Mouse (Mus musculus) cerebellum, adult (tissue): Measurements from ENCODE around the gene Vps11.
"Not testable (repeated sequence)": the region's sequence is repeated elsewhere in the genome, so short reads cannot be mapped to it uniquely, and the experiment has no call there.

Experiments used
- ATAC-seq: cut with Nextera tagmentation; 2 replicates; pipeline ENCODE4 v1.9.2; 2017; ENCODE audit warnings: mild to moderate bottlenecking, moderate library complexity, mixed read lengths; ENCODE audit not compliant: insufficient number of reproducible peaks, low FRiP score, low TSS enrichment

Gene Vps11

GRCm38 (mm10) chr9:44361190-44361917, at the start of gene Vps11:
Gene Vps11, minus strand, starts transcription at chr9:44361670.
- peak; percentile 70; the same call in 1 of the 2 replicates for ATAC-seq

GRCm38 (mm10) chr9:44410647-44411336, 49.3 kb upstream of the Vps11 start:
- no peak for ATAC-seq

GRCm38 (mm10) chr9:44408693-44409092, 47.2 kb upstream of the Vps11 start:
- not testable (repeated sequence) for ATAC-seq

- ATAC-seq: no peak
Measured at GRCm38 (mm10) chr9:44407752-44408097, 46.3 kb upstream of the Vps11 start.

- peak; percentile 95 for ATAC-seq
Measured at GRCm38 (mm10) chr9:44406906-44407751, 45.7 kb upstream of the Vps11 start, which contains the start of the genes Rps25 and Trappc4. Gene Rps25, plus strand, starts transcription at chr9:44407139. Gene Trappc4, minus strand, starts transcription at chr9:44407600.

GRCm38 (mm10) chr9:44405011-44405410, 43.5 kb upstream of the Vps11 start:
- ATAC-seq: no peak

- ATAC-seq: no peak
Measured at GRCm38 (mm10) chr9:44401081-44401480, 39.6 kb upstream of the Vps11 start.

- ATAC-seq: no peak
Measured at GRCm38 (mm10) chr9:44399795-44400114, 38.3 kb upstream of the Vps11 start.

GRCm38 (mm10) chr9:44399114-44399794, 37.8 kb upstream of the Vps11 start:
- ATAC-seq: no peak

- no peak for ATAC-seq
Measured at GRCm38 (mm10) chr9:44398551-44398950, 37.1 kb upstream of the Vps11 start.

- ATAC-seq: no peak
Measured at GRCm38 (mm10) chr9:44398087-44398486, 36.6 kb upstream of the Vps11 start.

GRCm38 (mm10) chr9:44396684-44397411, 35.4 kb upstream of the Vps11 start, which contains the start of gene Slc37a4:
Gene Slc37a4, plus strand, starts transcription at chr9:44396852.
- ATAC-seq: peak; percentile 98

GRCm38 (mm10) chr9:44391466-44391865, 30.0 kb upstream of the Vps11 start:
- ATAC-seq: no peak; the same call in 1 of the 2 replicates

- no peak for ATAC-seq
Measured at GRCm38 (mm10) chr9:44389273-44389672, 27.8 kb upstream of the Vps11 start.

GRCm38 (mm10) chr9:44387221-44387620, 25.8 kb upstream of the Vps11 start:
- ATAC-seq: no peak

GRCm38 (mm10) chr9:44384596-44384995, 23.1 kb upstream of the Vps11 start:
- ATAC-seq: no peak

- peak; percentile 15; the same call in 1 of the 2 replicates for ATAC-seq
Measured at GRCm38 (mm10) chr9:44379862-44380261, 18.4 kb upstream of the Vps11 start.

GRCm38 (mm10) chr9:44379054-44379834, 17.8 kb upstream of the Vps11 start, which contains the start of gene Hyou1:
Gene Hyou1, plus strand, starts transcription at chr9:44379490.
- ATAC-seq: peak; percentile 94
